Mouse (Mus musculus): ENCODE measurements around the gene Cldn24. TPM values are rescaled to one million over a fixed set of nuclear protein-coding genes. Genes with fewer than 3 reads are reported as not detected.

Cldn24 gene
- polyA plus RNA-seq, 1 experiment from 2014 or later, result not detected

DNA sequence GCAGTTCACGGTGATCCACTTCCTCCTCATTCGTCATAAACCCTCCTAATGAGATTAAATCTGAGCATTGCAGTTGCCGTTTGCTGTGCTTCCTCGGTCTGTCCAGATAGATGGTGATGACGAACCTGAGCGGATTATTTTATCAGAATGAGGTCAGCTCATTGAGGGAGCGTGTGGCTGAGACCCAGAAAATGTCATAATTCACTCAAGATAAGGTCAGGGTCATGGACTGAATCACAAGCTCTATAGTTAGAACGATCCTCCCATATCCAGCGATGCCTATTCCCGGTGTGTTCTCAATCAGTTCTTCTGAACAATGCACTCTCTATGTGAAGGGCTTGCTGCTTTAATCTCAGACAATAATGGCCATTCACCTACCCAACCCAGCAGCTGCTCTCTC, 34.2 kb upstream of the Cldn24 start:
- H3K4me2 ChIP-seq, result no peak overlapping the region

DNA sequence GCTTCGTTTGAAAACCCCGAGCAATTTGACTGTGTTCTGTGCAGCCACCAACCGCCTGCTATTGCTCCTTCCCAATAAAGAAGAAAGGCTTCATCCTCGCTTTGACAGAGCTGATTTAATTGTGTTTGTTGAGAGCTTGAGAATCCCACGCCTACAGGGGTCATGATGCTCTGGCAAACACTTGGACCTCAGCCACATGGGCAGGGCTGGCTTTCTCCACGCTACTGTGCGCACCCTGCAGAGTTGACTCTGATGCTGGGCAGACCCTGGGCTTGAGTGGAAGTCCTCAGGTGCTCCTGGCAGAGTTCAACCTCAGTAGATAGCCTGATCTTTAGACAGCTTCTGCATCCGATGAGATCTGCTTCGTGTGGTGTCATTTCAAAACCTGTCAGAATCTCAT, 30.0 kb upstream of the Cldn24 start:
- Histone ChIP-seq H3K9me3 (ENCODE audit: control insufficient read depth, low read length) (no peaks in the 10 kb centered on the region), H3K4me2 (no peak overlapping the region), H3K4me3 (ENCODE audit: low read depth, low read length) (no peak overlapping the region), H3K27me3 (replicated peaks; ENCODE audit: control insufficient read depth, insufficient read depth, low read length) (no peaks in the 10 kb centered on the region), H3K36me3 (ENCODE audit: control insufficient read depth, insufficient read depth, low read length) (no peaks in the 10 kb centered on the region), H3K4me1 (replicated peaks; ENCODE audit: control insufficient read depth, insufficient read depth, low read length) (no peaks in the 10 kb centered on the region), H3K27ac (ENCODE audit: low read depth, low read length) (no peak overlapping the region), H3K9ac (ENCODE audit: low read depth, low read length) (no peak overlapping the region)
- no peak for ATAC-seq (replicated peaks; ENCODE audit: low FRiP score)
- no peak for DNase-seq (ENCODE audit: low spot score)
- 79% methylated on average over 9 of the region's 9 CpGs for WGBS

More for the DNA sequence above, 34.2 kb upstream of the Cldn24 start:
- DNase-seq (ENCODE audit: low spot score) (no peak), ATAC-seq (replicated peaks; ENCODE audit: low FRiP score) (no peak)
- no peaks in the 10 kb centered on the region for H3K4me1 ChIP-seq (replicated peaks; ENCODE audit: control insufficient read depth, insufficient read depth, low read length)
- H3K27me3 ChIP-seq (replicated peaks; ENCODE audit: control insufficient read depth, insufficient read depth, low read length), result no peaks in the 10 kb centered on the region
- no peak overlapping the region for H3K27ac ChIP-seq (ENCODE audit: low read depth, low read length)
- H3K4me3 ChIP-seq (ENCODE audit: low read depth, low read length), result no peak overlapping the region
- 67% methylated on average over 10 of the region's 10 CpGs for WGBS
- H3K9me3 ChIP-seq (ENCODE audit: control insufficient read depth, low read length), result no peaks in the 10 kb centered on the region
- no peak overlapping the region for H3K9ac ChIP-seq (ENCODE audit: low read depth, low read length)
- no peaks in the 10 kb centered on the region for H3K36me3 ChIP-seq (ENCODE audit: control insufficient read depth, insufficient read depth, low read length)

DNA sequence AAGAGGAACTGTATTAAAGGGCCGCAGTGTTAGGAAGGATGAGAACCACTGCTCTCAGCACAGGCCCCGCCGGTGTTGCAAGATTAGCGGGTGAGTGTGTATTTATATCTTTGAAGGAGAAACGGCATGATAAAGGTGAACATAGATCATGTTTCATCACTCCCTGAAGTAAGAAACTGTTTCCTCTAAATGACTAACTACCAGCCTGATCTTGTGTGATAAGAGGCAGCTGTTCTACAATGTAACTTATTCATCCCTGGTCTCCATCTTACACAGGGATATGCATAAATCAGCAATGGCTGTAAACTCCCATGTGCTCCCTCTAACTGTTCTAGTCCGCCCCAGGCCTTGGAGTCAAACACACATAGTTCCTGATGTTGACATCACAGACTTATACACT, 22.5 kb upstream of the Cldn24 start:
- Histone ChIP-seq H3K27ac (ENCODE audit: low read depth, low read length) (no peak overlapping the region), H3K4me1 (replicated peaks; ENCODE audit: control insufficient read depth, insufficient read depth, low read length) (no peaks in the 10 kb centered on the region)

DNA sequence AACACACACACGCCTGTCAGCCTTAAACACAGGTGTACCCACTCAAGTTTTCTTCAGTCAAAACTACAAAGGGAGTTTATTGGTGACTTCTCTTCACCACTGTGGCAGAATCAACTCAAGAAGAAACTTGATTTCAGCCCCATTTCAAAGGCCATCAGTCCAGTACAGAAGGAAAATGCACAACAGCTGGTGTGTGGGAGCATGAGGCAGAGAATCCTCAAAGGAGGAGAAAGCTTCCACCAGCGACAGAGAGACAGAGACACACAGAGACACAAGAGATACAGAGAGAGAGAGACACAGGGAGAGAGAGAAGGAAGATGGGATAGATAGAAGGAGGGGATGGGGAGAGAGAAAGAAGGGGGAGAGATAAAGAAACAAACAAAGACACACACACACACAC, 19.6 kb upstream of the Cldn24 start:
- H3K9me3 ChIP-seq (ENCODE audit: control insufficient read depth, low read length), result no peaks in the 10 kb centered on the region
- WGBS, result 78% methylated on average over 2 of the region's 2 CpGs
- 0 out of 2 replicates have a peak, but pooled peaks cover 2% of the 10 kb centered on the region for H3K4me1 ChIP-seq (replicated peaks; ENCODE audit: control insufficient read depth, insufficient read depth, low read length)
- H3K4me2 ChIP-seq, result no peak overlapping the region
- H3K4me3 ChIP-seq (ENCODE audit: low read depth, low read length), result no peak overlapping the region
- no peak for DNase-seq (ENCODE audit: low spot score)
- H3K27ac ChIP-seq (ENCODE audit: low read depth, low read length), result no peak overlapping the region
- H3K9ac ChIP-seq (ENCODE audit: low read depth, low read length), result no peak overlapping the region
- no peaks in the 10 kb centered on the region for H3K27me3 ChIP-seq (replicated peaks; ENCODE audit: control insufficient read depth, insufficient read depth, low read length)
- no peak for ATAC-seq (replicated peaks; ENCODE audit: low FRiP score)
- no peaks in the 10 kb centered on the region for H3K36me3 ChIP-seq (ENCODE audit: control insufficient read depth, insufficient read depth, low read length)

More for the DNA sequence above, 22.5 kb upstream of the Cldn24 start:
- H3K4me2 ChIP-seq, result no peak overlapping the region
- no peaks in the 10 kb centered on the region for H3K36me3 ChIP-seq (ENCODE audit: control insufficient read depth, insufficient read depth, low read length)
- H3K9me3 ChIP-seq (ENCODE audit: control insufficient read depth, low read length), result no peaks in the 10 kb centered on the region
- 64% methylated on average over 6 of the region's 6 CpGs for WGBS
- no peak overlapping the region for H3K4me3 ChIP-seq (ENCODE audit: low read depth, low read length)
- ATAC-seq (replicated peaks; ENCODE audit: low FRiP score) (no peak), DNase-seq (ENCODE audit: low spot score) (no peak)
- no peak overlapping the region for H3K9ac ChIP-seq (ENCODE audit: low read depth, low read length)
- H3K27me3 ChIP-seq (replicated peaks; ENCODE audit: control insufficient read depth, insufficient read depth, low read length), result no peaks in the 10 kb centered on the region

DNA sequence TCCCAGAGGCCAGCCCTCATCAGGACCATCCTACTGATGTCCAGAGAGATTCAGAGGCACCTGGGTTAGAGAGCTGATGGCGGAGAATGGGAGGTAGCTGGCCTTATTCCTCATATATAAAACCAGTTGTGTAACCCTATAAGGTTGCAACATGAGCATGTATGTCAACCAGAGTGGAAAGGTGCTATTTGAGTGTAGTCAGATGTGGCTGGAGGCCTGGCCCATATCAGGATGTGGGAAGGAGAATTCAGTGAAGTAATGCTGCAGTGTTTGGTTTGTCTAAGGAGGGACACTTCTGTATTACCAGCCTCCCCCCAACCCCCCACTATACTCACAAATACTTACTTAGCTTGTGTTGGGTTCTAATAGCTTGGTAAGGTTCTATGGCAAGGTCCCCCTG, 17.7 kb upstream of the Cldn24 start:
- Histone ChIP-seq H3K4me1 (replicated peaks; ENCODE audit: control insufficient read depth, insufficient read depth, low read length) (0 out of 2 replicates have a peak, but pooled peaks cover 2% of the 10 kb centered on the region), H3K27ac (ENCODE audit: low read depth, low read length) (no peak overlapping the region), H3K27me3 (replicated peaks; ENCODE audit: control insufficient read depth, insufficient read depth, low read length) (no peaks in the 10 kb centered on the region), H3K36me3 (ENCODE audit: control insufficient read depth, insufficient read depth, low read length) (no peaks in the 10 kb centered on the region), H3K4me2 (no peak overlapping the region), H3K4me3 (ENCODE audit: low read depth, low read length) (no peak overlapping the region), H3K9ac (ENCODE audit: low read depth, low read length) (no peak overlapping the region), H3K9me3 (ENCODE audit: control insufficient read depth, low read length) (no peaks in the 10 kb centered on the region)
- DNase-seq (ENCODE audit: low spot score), result no peak
- no peak for ATAC-seq (replicated peaks; ENCODE audit: low FRiP score)
- 84% methylated on average over 1 of the region's 1 CpGs for WGBS

DNA sequence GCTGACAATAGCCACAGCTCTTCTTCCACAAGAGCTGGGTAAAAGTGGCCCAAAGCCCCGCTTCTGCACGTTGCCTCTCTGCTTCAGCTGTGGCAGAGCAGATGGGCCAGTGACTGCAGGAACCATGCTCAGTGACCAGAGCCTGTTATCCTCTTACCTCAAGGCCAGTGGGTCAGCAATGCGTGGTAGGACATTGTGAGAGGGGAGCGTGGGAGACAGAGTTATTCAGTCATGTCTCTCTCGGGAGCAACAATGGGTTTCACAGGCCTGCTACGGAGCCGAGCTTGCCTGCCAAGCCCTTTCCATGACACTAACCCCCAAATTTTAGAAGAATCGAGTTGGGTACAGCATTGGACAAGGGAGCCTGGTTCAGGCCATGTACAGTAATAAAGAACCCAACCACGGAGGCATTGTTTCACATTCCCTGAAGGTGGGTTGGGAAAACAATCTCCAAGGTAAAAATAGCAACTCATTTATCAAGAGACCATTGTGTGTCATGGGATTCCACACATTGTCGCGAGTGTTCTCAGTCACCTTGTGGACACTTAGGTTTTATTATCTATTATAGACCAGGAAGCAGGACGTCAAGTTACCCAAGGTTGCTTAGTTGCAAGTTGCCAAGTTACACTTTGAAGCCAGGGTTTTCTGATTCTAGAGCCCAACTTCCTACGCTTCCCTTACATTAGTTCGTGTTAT, 11.8 kb upstream of the Cldn24 start:
- Histone ChIP-seq H3K4me2 (no peak overlapping the region), H3K9me3 (ENCODE audit: control insufficient read depth, low read length) (no peaks in the 10 kb centered on the region), H3K4me3 (ENCODE audit: low read depth, low read length) (no peak overlapping the region), H3K27me3 (replicated peaks; ENCODE audit: control insufficient read depth, insufficient read depth, low read length) (no peaks in the 10 kb centered on the region), H3K9ac (ENCODE audit: low read depth, low read length) (no peak overlapping the region), H3K4me1 (replicated peaks; ENCODE audit: control insufficient read depth, insufficient read depth, low read length) (0 out of 2 replicates have a peak, but pooled peaks cover 2% of the 10 kb centered on the region), H3K27ac (ENCODE audit: low read depth, low read length) (no peak overlapping the region), H3K36me3 (ENCODE audit: control insufficient read depth, insufficient read depth, low read length) (no peaks in the 10 kb centered on the region)
- ATAC-seq (replicated peaks; ENCODE audit: low FRiP score) (no peak), DNase-seq (ENCODE audit: low spot score) (no peak)
- WGBS, result 80% methylated on average over 14 of the region's 14 CpGs

DNA sequence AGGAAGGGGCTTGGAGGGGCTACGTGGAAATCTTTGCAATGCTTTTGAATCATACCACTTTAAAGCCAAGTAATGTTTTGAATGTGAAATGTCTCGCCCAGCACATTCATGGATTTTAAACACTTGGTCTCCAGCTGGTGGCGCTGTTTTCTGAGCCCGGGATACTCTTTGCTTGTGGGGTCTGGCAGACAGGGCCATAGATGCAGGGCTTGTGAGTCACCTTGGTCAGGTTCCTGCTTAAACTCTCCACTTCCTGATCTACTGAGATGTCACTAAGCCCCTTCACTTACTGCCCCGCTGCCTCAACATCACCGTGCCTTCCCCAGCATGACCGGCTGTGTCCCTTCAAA, 11.3 kb upstream of the Cldn24 start:
- no peak overlapping the region for H3K27ac ChIP-seq (ENCODE audit: low read depth, low read length)
- no peak overlapping the region for H3K4me3 ChIP-seq (ENCODE audit: low read depth, low read length)
- 73% methylated on average over 7 of the region's 7 CpGs for WGBS
- H3K9ac ChIP-seq (ENCODE audit: low read depth, low read length), result no peak overlapping the region
- no peaks in the 10 kb centered on the region for H3K9me3 ChIP-seq (ENCODE audit: control insufficient read depth, low read length)
- no peak overlapping the region for H3K4me2 ChIP-seq
- ATAC-seq (replicated peaks; ENCODE audit: low FRiP score) (no peak), DNase-seq (ENCODE audit: low spot score) (no peak)
- H3K27me3 ChIP-seq (replicated peaks; ENCODE audit: control insufficient read depth, insufficient read depth, low read length), result no peaks in the 10 kb centered on the region
- H3K4me1 ChIP-seq (replicated peaks; ENCODE audit: control insufficient read depth, insufficient read depth, low read length), result 0 out of 2 replicates have a peak, but pooled peaks cover 2% of the 10 kb centered on the region
- no peaks in the 10 kb centered on the region for H3K36me3 ChIP-seq (ENCODE audit: control insufficient read depth, insufficient read depth, low read length)

DNA sequence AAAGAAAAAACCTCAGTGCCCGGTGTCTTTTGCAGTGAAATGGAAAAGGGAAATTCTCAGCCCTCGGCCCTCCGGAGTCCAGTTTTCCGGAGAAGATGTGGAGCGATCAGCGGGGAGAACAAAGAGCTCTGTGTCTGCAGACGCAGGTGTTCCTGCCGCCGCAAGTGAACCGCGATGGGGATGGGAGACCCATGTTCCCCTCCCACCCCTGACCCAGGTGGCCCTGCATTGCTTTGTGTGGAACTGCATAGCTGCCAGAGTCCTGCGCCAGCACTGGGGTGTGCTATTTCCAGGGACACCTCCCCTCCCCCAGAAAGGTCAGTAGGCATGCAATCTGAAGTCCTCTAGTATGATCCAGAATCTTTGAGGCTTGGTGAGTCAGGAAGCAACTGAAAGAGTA, 10.7 kb upstream of the Cldn24 start:
- Histone ChIP-seq H3K4me2 (no peak overlapping the region), H3K27me3 (replicated peaks; ENCODE audit: control insufficient read depth, insufficient read depth, low read length) (no peaks in the 10 kb centered on the region), H3K9ac (ENCODE audit: low read depth, low read length) (no peak overlapping the region), H3K4me1 (replicated peaks; ENCODE audit: control insufficient read depth, insufficient read depth, low read length) (0 out of 2 replicates have a peak, but pooled peaks cover 2% of the 10 kb centered on the region), H3K36me3 (ENCODE audit: control insufficient read depth, insufficient read depth, low read length) (no peaks in the 10 kb centered on the region), H3K9me3 (ENCODE audit: control insufficient read depth, low read length) (no peaks in the 10 kb centered on the region), H3K27ac (ENCODE audit: low read depth, low read length) (no peak overlapping the region), H3K4me3 (ENCODE audit: low read depth, low read length) (no peak overlapping the region)
- ATAC-seq (replicated peaks; ENCODE audit: low FRiP score) (no peak), DNase-seq (ENCODE audit: low spot score) (no peak)
- WGBS, result 88% methylated on average over 12 of the region's 12 CpGs

DNA sequence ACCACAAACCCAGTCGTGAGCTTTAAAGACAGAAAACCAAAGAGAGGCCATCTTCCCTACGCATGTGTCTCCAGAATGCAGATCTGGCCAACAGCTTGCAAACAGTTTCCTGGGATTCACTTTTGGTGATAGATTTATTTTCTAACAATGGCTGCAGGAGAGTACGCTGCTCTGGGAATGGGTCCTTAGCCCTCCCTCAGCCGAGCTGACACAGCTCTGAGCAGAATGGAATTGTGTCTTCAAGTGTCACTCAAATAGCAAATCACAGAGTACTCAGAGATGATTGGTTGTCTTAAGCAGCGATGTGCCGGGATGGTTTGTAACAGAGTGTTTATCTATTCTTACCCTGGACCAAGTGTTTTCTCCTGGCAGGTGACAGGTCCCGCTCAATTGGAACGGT, 2.9 kb upstream of the Cldn24 start:
- Histone ChIP-seq H3K4me1 (replicated peaks; ENCODE audit: control insufficient read depth, insufficient read depth, low read length) (no peaks in the 10 kb centered on the region), H3K27ac (ENCODE audit: low read depth, low read length) (no peak overlapping the region), H3K9me3 (ENCODE audit: control insufficient read depth, low read length) (no peaks in the 10 kb centered on the region), H3K27me3 (replicated peaks; ENCODE audit: control insufficient read depth, insufficient read depth, low read length) (no peaks in the 10 kb centered on the region), H3K36me3 (ENCODE audit: control insufficient read depth, insufficient read depth, low read length) (no peaks in the 10 kb centered on the region), H3K9ac (ENCODE audit: low read depth, low read length) (no peak overlapping the region), H3K4me2 (no peak overlapping the region), H3K4me3 (ENCODE audit: low read depth, low read length) (no peak overlapping the region)
- ATAC-seq (replicated peaks; ENCODE audit: low FRiP score), result no peak
- DNase-seq (ENCODE audit: low spot score), result no peak
- 83% methylated on average over 8 of the region's 8 CpGs for WGBS
